Mouse (Mus musculus) liver, postnatal 0 days (tissue): ENCODE results near the gene Nsd1.

Experiments
- CTCF ChIP-seq: sonication (generic); IDR thresholded peaks from 2 replicates; pipeline ENCODE4 v1.5.1; 2016; ENCODE audit warnings: antibody characterized with exemption, low read depth
- EP300 ChIP-seq: IDR thresholded peaks from 2 replicates; pipeline ENCODE4 v1.6.1; 2016; ENCODE audit warnings: antibody characterized with exemption, low read depth, mild to moderate bottlenecking

- TF ChIP-seq EP300 = no peak
- peak; percentile 84 for TF ChIP-seq CTCF
These were observed 27.2 kb upstream of the Nsd1 start for GRCm38 (mm10) chr13:55182173-55182894.
